Mouse (Mus musculus): ENCODE data around the gene Adgrl2.

DNA sequence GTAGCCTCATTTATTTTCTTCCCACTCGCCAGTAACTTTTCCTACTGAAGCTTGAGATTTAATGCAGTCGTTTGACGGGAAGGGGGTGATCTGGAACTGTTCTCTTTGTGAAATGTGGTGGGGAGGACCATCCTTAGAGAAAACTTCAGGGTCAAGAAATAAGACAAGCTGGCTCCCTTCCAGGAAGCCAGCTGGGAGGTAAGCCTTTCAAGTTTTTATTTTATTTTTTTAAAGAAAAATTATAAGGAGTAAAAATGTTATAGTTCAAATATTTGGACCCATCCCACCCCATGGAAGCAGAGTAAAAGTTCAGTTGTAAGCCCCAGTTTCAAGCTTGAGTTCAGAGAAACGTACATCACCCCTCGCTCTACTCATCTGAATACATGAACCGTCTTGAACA is 177.2 kb downstream of the Adgrl2 start:
- TF ChIP-seq CTCF (IDR thresholded peaks at IDR 0.05; ENCODE audit: extremely low read depth, insufficient read length, insufficient replicate concordance, low read depth, low read length) (no peak), POLR2A (IDR thresholded peaks at IDR 0.05; ENCODE audit: low read depth, low read length) (no peak)
